Comparison of ENCODE assay signal across 8 mouse cellular contexts in the genomic region with DNA sequence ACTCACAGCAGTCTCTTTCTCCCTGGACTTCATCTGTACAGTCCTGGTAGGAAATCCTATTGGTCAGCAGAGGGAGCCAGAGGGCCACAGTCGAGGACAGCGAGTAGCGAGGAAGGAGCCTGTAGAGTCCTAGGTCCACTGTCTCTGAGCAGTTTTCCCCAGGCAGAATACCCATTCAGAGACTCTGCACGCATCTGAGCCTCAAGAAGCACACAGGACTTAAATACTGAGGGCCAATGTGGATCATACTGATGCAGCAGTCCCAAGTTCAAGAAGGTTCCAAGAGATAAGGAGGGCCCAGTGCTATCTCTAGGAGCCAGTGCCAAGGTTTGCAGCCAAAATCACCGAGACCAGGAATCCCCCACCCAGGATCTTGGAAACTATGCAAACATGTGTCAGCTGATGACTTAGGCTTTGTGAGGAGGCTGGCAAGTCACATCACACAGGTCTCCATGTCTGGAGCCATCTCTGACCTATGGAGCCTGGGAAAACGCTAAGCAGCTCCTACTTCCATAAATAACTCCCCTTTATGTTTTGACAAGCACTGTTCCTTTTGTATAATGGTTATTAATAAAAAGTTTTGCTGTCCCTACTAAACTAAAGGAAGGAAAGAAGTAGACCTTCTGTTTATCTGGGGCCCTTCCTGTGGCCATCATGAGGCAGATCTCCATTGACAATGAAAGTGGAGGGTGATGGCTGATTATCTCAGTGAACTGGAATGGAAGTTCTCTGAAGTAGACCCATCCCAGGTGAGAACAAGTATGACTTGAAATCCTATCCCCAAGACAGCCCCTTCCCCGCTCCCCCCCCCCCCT. TPM values are rescaled to one million over a fixed set of nuclear protein-coding genes. Genes with fewer than 3 reads are reported as not detected.
A peak's percentile ranks its signal among the peaks of the same experiment; 100 is the strongest.
DNase-seq lines count a peak whose midpoint lies in the region; ATAC-seq and TF ChIP-seq lines count a peak whose summit lies in the region.

No protein-coding gene starts in this region.

- peak; percentile 74 for ATAC-seq in embryonic facial prominence, embryonic 11.5 days (replicated peaks; ENCODE audit: insufficient number of reproducible peaks, low FRiP score, low TSS enrichment, low read depth)
- peak; percentile 70; the same call in 1 of the 2 replicates for ATAC-seq in limb, embryonic 11.5 days (ENCODE audit: insufficient number of reproducible peaks, low FRiP score, low TSS enrichment, low read depth)
- peak; percentile 83 for ATAC-seq in midbrain, embryonic 13.5 days

- H3K4me1 ChIP-seq in embryonic facial prominence, embryonic 11.5 days (ENCODE audit: control insufficient read depth, insufficient read depth, low read length): peaks cover 5% of the 10 kb centered on the region; the same call in 1 of the 2 replicates
- H3K4me1 ChIP-seq in limb, embryonic 11.5 days (ENCODE audit: control insufficient read depth, insufficient read depth, low read length): no peaks in the 10 kb centered on the region
- peaks cover 52% of the 10 kb centered on the region for H3K4me1 ChIP-seq in midbrain, embryonic 13.5 days (replicated peaks)
- peaks cover 2% of the 10 kb centered on the region; the same call in 1 of the 2 replicates for H3K4me1 ChIP-seq in small intestine, adult 2 months (ENCODE audit: control insufficient read depth, insufficient read depth, insufficient read length, low read length)

- no peaks in the 10 kb centered on the region for H3K27me3 ChIP-seq in embryonic facial prominence, embryonic 11.5 days (ENCODE audit: control insufficient read depth, insufficient read depth, low read length)
- no peaks in the 10 kb centered on the region for H3K27me3 ChIP-seq in limb, embryonic 11.5 days (ENCODE audit: control insufficient read depth, insufficient read depth, low read length)
- H3K27me3 ChIP-seq in midbrain, embryonic 13.5 days: no peaks in the 10 kb centered on the region
- H3K27me3 ChIP-seq in small intestine, adult 2 months (ENCODE audit: control insufficient read depth, insufficient read depth, low read length): 0 out of 2 replicates have a peak, but pooled peaks cover 2% of the 10 kb centered on the region

- no peak overlapping the region for H3K27ac ChIP-seq in embryonic facial prominence, embryonic 11.5 days (replicated peaks; ENCODE audit: low read depth, low read length)
- no peak overlapping the region for H3K27ac ChIP-seq in limb, embryonic 11.5 days (replicated peaks; ENCODE audit: low read depth, low read length)
- peak overlapping the region; percentile 32; the same call in 1 of the 2 replicates for H3K27ac ChIP-seq in midbrain, embryonic 13.5 days
- no peak overlapping the region for H3K27ac ChIP-seq in small intestine, adult 2 months (ENCODE audit: insufficient read depth, low read depth, low read length)

- peak; percentile 80 for TF ChIP-seq CTCF in small intestine, adult 2 months (IDR thresholded peaks at IDR 0.05; ENCODE audit: extremely low read depth, insufficient read length, insufficient replicate concordance, low read depth, low read length)

- no peak overlapping the region for H3K4me3 ChIP-seq in embryonic facial prominence, embryonic 11.5 days (ENCODE audit: low read depth, low read length)
- no peak overlapping the region for H3K4me3 ChIP-seq in limb, embryonic 11.5 days (ENCODE audit: low read depth, low read length)
- no peak overlapping the region for H3K4me3 ChIP-seq in midbrain, embryonic 13.5 days (replicated peaks)
- H3K4me3 ChIP-seq in small intestine, adult 2 months (ENCODE audit: low read depth, low read length): no peak overlapping the region

- H3K9ac ChIP-seq in embryonic facial prominence, embryonic 11.5 days (replicated peaks; ENCODE audit: low read length): no peak overlapping the region
- H3K9ac ChIP-seq in limb, embryonic 11.5 days (ENCODE audit: low read length): no peak overlapping the region
- no peak overlapping the region for H3K9ac ChIP-seq in midbrain, embryonic 13.5 days (replicated peaks)

- no peaks in the 10 kb centered on the region for H3K9me3 ChIP-seq in embryonic facial prominence, embryonic 11.5 days (replicated peaks; ENCODE audit: control insufficient read depth, low read length)
- no peaks in the 10 kb centered on the region for H3K9me3 ChIP-seq in limb, embryonic 11.5 days (ENCODE audit: control insufficient read depth, low read length)
- no peaks in the 10 kb centered on the region for H3K9me3 ChIP-seq in midbrain, embryonic 13.5 days

- WGBS in embryonic facial prominence, embryonic 11.5 days: 28% methylated on average over 6 of the region's 7 CpGs
- 39% methylated on average over 7 of the region's 7 CpGs for WGBS in limb, embryonic 11.5 days
- 34% methylated on average over 7 of the region's 7 CpGs for WGBS in midbrain, embryonic 13.5 days
- 25% methylated on average over 7 of the region's 7 CpGs for WGBS in small intestine, adult 2 months

- DNase-seq in 3134 (ENCODE audit: extremely low read depth, insufficient read length, low spot score): peak; percentile 42
- peak; percentile 92 for DNase-seq in adrenal gland, postnatal 14 days
- DNase-seq in embryonic facial prominence, embryonic 11.5 days (ENCODE audit: low spot score): peak; percentile 89
- peak; percentile 91 to 94 for DNase-seq in heart, adult 18-20 months
- peak; percentile 88 for DNase-seq in kidney, adult 18-20 months
- peak; percentile 83 for DNase-seq in limb, embryonic 11.5 days (ENCODE audit: low spot score)

- TF ChIP-seq POLR2A in small intestine, adult 2 months (IDR thresholded peaks at IDR 0.05; ENCODE audit: low read depth, low read length): no peak

- H3K36me3 ChIP-seq in embryonic facial prominence, embryonic 11.5 days (replicated peaks; ENCODE audit: control insufficient read depth, insufficient read depth, low read depth, low read length): no peaks in the 10 kb centered on the region; the same call in 1 of the 2 replicates
- H3K36me3 ChIP-seq in limb, embryonic 11.5 days (ENCODE audit: control insufficient read depth, insufficient read depth, low read length): peaks cover 10% of the 10 kb centered on the region; the same call in 1 of the 2 replicates
- H3K36me3 ChIP-seq in midbrain, embryonic 13.5 days: peaks cover 24% of the 10 kb centered on the region
- no peaks in the 10 kb centered on the region for H3K36me3 ChIP-seq in small intestine, adult 2 months (ENCODE audit: control insufficient read depth, insufficient read depth, low read length)

- H3K4me2 ChIP-seq in embryonic facial prominence, embryonic 11.5 days (ENCODE audit: low read depth, low read length): no peak overlapping the region
- H3K4me2 ChIP-seq in limb, embryonic 11.5 days (ENCODE audit: low read depth, severe bottlenecking): no peak overlapping the region
- no peak overlapping the region for H3K4me2 ChIP-seq in midbrain, embryonic 13.5 days (replicated peaks)

RNA-seq across cellular contexts. Expression of a gene that starts 23.2 kb away (rescaled TPM):
- total RNA-seq in adrenal gland, postnatal 14 days (2021): 12.1 and 26.9 TPM in 2 replicates
- 6.8 and 8.0 TPM in 2 replicates for polyA plus RNA-seq in embryonic facial prominence, embryonic 11.5 days (2014; fragmentation: Nextera tagmentation; extraction: Ambion mirVana)
- 10 to 100 TPM; 25.0 to 26.0 TPM for total RNA-seq in heart, adult 18-20 months (2021)
- polyA plus RNA-seq in limb, embryonic 11.5 days (2014; fragmentation: Nextera tagmentation; extraction: Ambion mirVana): 6.1 and 7.3 TPM in 2 replicates
- 21.0 and 26.1 TPM in 2 replicates for polyA plus RNA-seq in midbrain, embryonic 13.5 days (2015; fragmentation: Nextera tagmentation; extraction: Ambion mirVana)
- 2.8 and 3.8 TPM in 2 replicates for polyA plus RNA-seq in small intestine, adult 2 months (2012; rRNA removed)

RNA-seq across cellular contexts. Expression of a gene that starts 49.5 kb away (rescaled TPM):
- 20.1 and 23.2 TPM in 2 replicates for total RNA-seq in adrenal gland, postnatal 14 days (2021)
- 11.9 and 13.7 TPM in 2 replicates for polyA plus RNA-seq in embryonic facial prominence, embryonic 11.5 days (2014; fragmentation: Nextera tagmentation; extraction: Ambion mirVana)
- total RNA-seq in heart, adult 18-20 months (2021): 10 to 100 TPM; 15.2 to 15.3 TPM
- 15.2 and 18.7 TPM in 2 replicates for polyA plus RNA-seq in limb, embryonic 11.5 days (2014; fragmentation: Nextera tagmentation; extraction: Ambion mirVana)
- 10.9 and 12.9 TPM in 2 replicates for polyA plus RNA-seq in midbrain, embryonic 13.5 days (2015; fragmentation: Nextera tagmentation; extraction: Ambion mirVana)
- polyA plus RNA-seq in small intestine, adult 2 months (2012; rRNA removed): 1.9 and 2.5 TPM in 2 replicates

RNA-seq across cellular contexts. Expression of a gene that starts 52.0 kb away (rescaled TPM):
- 3.7 and 5.6 TPM in 2 replicates for total RNA-seq in adrenal gland, postnatal 14 days (2021)
- polyA plus RNA-seq in embryonic facial prominence, embryonic 11.5 days (2014; fragmentation: Nextera tagmentation; extraction: Ambion mirVana): 9.1 and 10.8 TPM in 2 replicates
- total RNA-seq in heart, adult 18-20 months (2021): 1 to 10 TPM; 4.2 to 4.4 TPM
- 0.56 and 1.2 TPM in 2 replicates for polyA plus RNA-seq in limb, embryonic 11.5 days (2014; fragmentation: Nextera tagmentation; extraction: Ambion mirVana)
- polyA plus RNA-seq in midbrain, embryonic 13.5 days (2015; fragmentation: Nextera tagmentation; extraction: Ambion mirVana): 53.5 and 56.3 TPM in 2 replicates
- 24.3 and 99.9 TPM in 2 replicates for polyA plus RNA-seq in small intestine, adult 2 months (2012; rRNA removed)

Comparison
In these comparisons a context has a peak if more than half of its experiments do, and no peak if none do; other contexts are left out.
1. DNase-seq: peak in every context shown above with its lines; median percentile 92 in heart, adult 18-20 months; 92 in adrenal gland, postnatal 14 days; 89 in embryonic facial prominence, embryonic 11.5 days; 88 in kidney, adult 18-20 months; 83 in limb, embryonic 11.5 days; 42 in 3134.